Mouse (Mus musculus) midbrain, embryonic 12.5 days (tissue): Measurements from ENCODE around the gene Rgr. TPM values are rescaled to one million over a fixed set of nuclear protein-coding genes. Genes with fewer than 3 reads are reported as not detected.
"Not testable (repeated sequence)": the region's sequence is repeated elsewhere in the genome, so short reads cannot be mapped to it uniquely, and the experiment has no call there.

Source experiments
- ATAC-seq: fragments of 200-750 bp; cut with Nextera tagmentation; 2 replicates; pipeline ENCODE4 v1.8.0; 2017; ENCODE audit warnings: low read depth, moderate TSS enrichment, moderate library complexity; ENCODE audit not compliant: low FRiP score
- H3K27ac ChIP-seq: fragments of 300-500 bp; sonication (generic); replicated peaks from 2 replicates; pipeline ENCODE4 v1.5.1; 2016; ENCODE audit warnings: mild to moderate bottlenecking
- H3K27me3 ChIP-seq: fragments of 300-500 bp; sonication (generic); 2 replicates; pipeline ENCODE4 v1.6.1; 2016; ENCODE audit warnings: mild to moderate bottlenecking
- H3K36me3 ChIP-seq: fragments of 300-500 bp; sonication (generic); 2 replicates; pipeline ENCODE4 v1.6.1; 2016
- H3K4me1 ChIP-seq: fragments of 300-500 bp; sonication (generic); 2 replicates; pipeline ENCODE4 v1.6.1; 2016
- H3K4me2 ChIP-seq: fragments of 300-500 bp; sonication (generic); replicated peaks from 2 replicates; pipeline ENCODE4 v1.6.1; 2016; ENCODE audit warnings: mild to moderate bottlenecking, moderate library complexity
- H3K4me3 ChIP-seq: fragments of 300-500 bp; sonication (generic); 2 replicates; pipeline ENCODE4 v1.5.1; 2016; ENCODE audit warnings: mild to moderate bottlenecking
- H3K9ac ChIP-seq: fragments of 300-500 bp; sonication (generic); replicated peaks from 2 replicates; pipeline ENCODE4 v1.6.1; 2016; ENCODE audit warnings: mild to moderate bottlenecking, moderate library complexity
- H3K9me3 ChIP-seq: fragments of 300-500 bp; sonication (generic); 2 replicates; pipeline ENCODE4 v1.6.1; 2016; ENCODE audit warnings: mild to moderate bottlenecking
- WGBS: fragments of 180-500 bp; shearing (Covaris S2); methylation state at CpG from one replicate; pipeline ENCODE4 v1.1.7; 2016; 5-methylcytosine and 5-hydroxymethylcytosine counted together
- polyA plus RNA-seq: library from polyadenylated mRNA; unstranded; fragments of >200 nt; fragmentation: Nextera tagmentation; extraction: Ambion mirVana; gene quantifications from 2 replicates; pipeline ENCODE4 v1.2.1, GENCODE M21; 2016

Rgr gene
- polyA plus RNA-seq, 1 experiment from 2014 or later: not detected

DNA sequence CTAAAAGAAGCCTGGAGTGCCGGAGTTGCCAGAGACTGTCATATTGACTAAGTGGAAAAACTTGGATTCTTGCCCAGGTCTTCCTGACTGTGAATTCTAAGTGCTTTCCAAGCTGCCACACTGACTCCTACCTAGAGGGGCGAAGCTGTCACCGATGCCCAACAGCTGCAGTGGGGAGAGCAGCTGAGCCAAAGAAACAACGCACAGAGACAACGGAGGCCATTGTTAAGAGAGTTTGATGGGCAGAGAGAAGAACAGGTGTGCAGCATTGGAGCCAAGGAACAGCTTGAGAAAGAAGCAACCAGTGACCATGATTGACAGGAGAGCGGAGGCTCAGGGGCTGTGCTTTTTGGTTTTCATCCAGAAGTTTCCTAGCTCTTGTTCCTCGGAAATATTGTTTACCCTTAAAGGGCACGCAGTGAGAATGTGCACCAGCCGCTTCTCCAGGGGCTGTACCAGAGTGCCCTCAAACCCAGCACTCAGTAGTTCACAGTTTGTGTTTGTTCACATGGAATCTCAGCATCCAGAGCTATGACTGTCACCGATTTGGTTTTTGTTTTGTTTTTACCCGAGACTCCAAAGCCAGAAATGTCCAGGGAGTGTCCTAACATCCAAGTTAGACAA lies 16.2 kb downstream of the Rgr start:
- ATAC-seq: peak; percentile 42
- Histone ChIP-seq H3K9ac (no peak overlapping the region), H3K27me3 (no peaks in the 10 kb centered on the region), H3K4me2 (no peak overlapping the region), H3K36me3 (no peaks in the 10 kb centered on the region), H3K4me3 (no peak overlapping the region), H3K27ac (no peak overlapping the region), H3K9me3 (no peaks in the 10 kb centered on the region), H3K4me1 (no peaks in the 10 kb centered on the region)
- 82% methylated on average over 11 of the region's 11 CpGs for WGBS

DNA sequence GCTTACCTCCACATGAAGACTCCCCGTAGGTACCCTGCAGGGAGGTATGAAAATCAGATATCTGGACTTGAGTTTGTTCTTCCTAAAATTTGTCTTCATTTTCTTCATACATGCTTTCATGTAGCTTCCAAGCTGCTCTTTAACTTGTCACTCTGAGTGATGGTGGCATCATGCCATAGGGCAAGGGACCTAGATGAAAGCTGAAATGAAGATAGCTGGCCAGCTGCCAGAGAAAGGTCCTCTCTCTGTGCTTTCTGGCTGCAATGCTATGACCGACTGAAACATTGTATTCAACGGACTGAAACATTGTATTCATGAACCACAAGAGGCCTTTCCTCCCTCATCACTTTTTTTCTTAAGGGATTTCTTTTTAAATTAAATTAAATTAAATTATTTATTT lies 20.2 kb downstream of the Rgr start:
- H3K27ac ChIP-seq: no peak overlapping the region
- H3K4me2 ChIP-seq: no peak overlapping the region
- no peaks in the 10 kb centered on the region for H3K27me3 ChIP-seq
- H3K36me3 ChIP-seq: no peaks in the 10 kb centered on the region
- no peaks in the 10 kb centered on the region for H3K4me1 ChIP-seq
- H3K9ac ChIP-seq: no peak overlapping the region
- 90% methylated on average over 3 of the region's 3 CpGs for WGBS
- no peak overlapping the region for H3K4me3 ChIP-seq
- no peak for ATAC-seq
- H3K9me3 ChIP-seq: no peaks in the 10 kb centered on the region

- Histone ChIP-seq H3K27me3 (no peaks in the 10 kb centered on the region), H3K4me1 (no peaks in the 10 kb centered on the region), H3K4me2 (no peak overlapping the region), H3K4me3 (no peak overlapping the region), H3K27ac (no peak overlapping the region), H3K9me3 (no peaks in the 10 kb centered on the region), H3K36me3 (no peaks in the 10 kb centered on the region), H3K9ac (no peak overlapping the region)
- 95% methylated on average over 3 of the region's 3 CpGs for WGBS
- no peak for ATAC-seq
Measured at GRCm38 (mm10) chr14:37027951-37028350, 20.8 kb downstream of the Rgr start.

DNA sequence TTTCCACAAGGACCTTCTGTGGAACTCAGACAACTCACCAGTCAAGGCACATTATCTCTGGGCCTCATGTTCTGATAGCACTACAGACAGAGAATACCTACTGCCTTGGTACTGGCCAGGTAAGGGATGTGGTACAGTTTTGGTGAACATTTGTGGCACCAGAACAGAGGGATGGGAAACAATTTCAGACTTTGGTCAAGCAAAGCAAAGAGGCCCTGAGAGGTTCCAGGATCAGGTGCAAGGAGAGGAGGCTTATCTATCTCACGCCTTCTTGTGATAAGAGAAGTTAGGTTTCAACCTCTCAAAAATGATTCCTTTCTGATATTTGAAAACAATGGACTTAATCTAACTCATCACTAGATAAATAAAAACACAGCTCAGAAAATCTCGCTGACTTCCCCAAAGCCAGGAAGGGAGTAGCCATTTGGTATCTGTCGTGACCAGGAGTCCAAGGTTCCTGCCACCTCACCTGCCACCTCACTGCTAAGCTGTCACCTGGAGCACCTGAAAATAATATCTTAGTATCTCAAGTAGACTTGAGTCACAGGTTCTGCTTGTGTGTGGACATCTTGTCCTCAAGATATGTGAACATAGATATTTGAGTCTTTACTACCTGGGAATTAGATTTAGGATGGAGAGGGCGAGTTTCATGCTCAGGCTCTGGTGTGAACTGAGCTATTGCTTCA lies 21.4 kb downstream of the Rgr start:
- 78% methylated on average over 4 of the region's 4 CpGs for WGBS
- H3K9me3 ChIP-seq: no peaks in the 10 kb centered on the region

GRCm38 (mm10) chr14:37015894-37016293 lies 32.9 kb downstream of the Rgr start:
- Histone ChIP-seq H3K36me3 (no peaks in the 10 kb centered on the region), H3K27ac (no peak overlapping the region), H3K4me2 (no peak overlapping the region), H3K4me1 (no peaks in the 10 kb centered on the region), H3K9me3 (peaks cover 4% of the 10 kb centered on the region; the same call in 1 of the 2 replicates), H3K4me3 (no peak overlapping the region), H3K9ac (no peak overlapping the region), H3K27me3 (no peaks in the 10 kb centered on the region)
- no peak for ATAC-seq
- 38% methylated on average over 5 of the region's 5 CpGs for WGBS

More for the DNA sequence above, 21.4 kb downstream of the Rgr start:
- no peak for ATAC-seq
- no peak overlapping the region for H3K4me2 ChIP-seq
- H3K4me3 ChIP-seq: no peak overlapping the region
- H3K36me3 ChIP-seq: no peaks in the 10 kb centered on the region
- no peaks in the 10 kb centered on the region for H3K4me1 ChIP-seq
- no peak overlapping the region for H3K27ac ChIP-seq
- H3K27me3 ChIP-seq: no peaks in the 10 kb centered on the region
- H3K9ac ChIP-seq: no peak overlapping the region

DNA sequence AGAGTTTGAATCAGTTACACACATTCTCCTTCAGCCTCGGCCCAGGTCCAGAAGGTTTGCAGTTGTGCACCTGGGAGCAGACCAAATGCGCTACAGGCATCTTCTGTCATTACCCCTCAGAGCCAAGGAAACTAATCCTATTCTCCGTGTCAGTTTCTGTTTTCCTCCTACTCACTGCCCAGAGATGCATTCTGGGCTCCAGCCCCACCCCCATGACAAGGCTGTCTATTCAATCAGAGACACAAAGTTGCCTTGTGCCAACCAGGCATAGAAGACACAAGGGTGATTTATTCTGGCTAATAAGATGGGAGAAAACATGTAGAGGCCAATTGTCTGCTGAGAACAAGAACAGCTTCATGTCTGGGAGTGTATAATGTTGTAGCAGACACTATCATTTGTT lies 35.1 kb downstream of the Rgr start:
- WGBS: 35% methylated on average over 3 of the region's 3 CpGs
- Histone ChIP-seq H3K9me3 (peaks cover 4% of the 10 kb centered on the region; the same call in 1 of the 2 replicates), H3K4me1 (no peaks in the 10 kb centered on the region), H3K4me2 (no peak overlapping the region), H3K36me3 (no peaks in the 10 kb centered on the region), H3K4me3 (no peak overlapping the region), H3K27me3 (no peaks in the 10 kb centered on the region), H3K27ac (no peak overlapping the region), H3K9ac (no peak overlapping the region)
- 0 out of 2 replicates have a peak, but pooled peaks have one; percentile 54 for ATAC-seq

DNA sequence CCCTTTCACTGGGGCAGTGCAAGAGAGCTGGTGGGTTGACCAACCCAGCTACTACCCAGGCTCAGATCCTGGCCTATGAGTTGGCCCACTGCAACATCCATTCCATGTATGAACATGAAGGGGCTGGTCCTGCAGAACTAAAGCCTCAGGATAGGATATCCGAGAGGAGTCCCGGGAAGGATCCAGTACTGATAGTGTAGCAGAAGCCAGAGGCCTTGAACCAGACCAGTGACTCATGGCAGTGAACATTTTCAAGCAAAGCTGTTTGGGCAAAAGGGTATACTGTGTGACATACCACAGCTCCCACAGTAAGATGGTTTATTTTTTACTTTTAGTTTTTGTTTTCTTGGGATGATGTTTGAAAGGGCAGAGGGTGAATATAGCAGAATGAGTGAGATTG lies 39.1 kb downstream of the Rgr start:
- 88% methylated on average over 2 of the region's 2 CpGs for WGBS
- no peak for ATAC-seq
- peaks cover 6% of the 10 kb centered on the region; the same call in 1 of the 2 replicates for H3K4me1 ChIP-seq

GRCm38 (mm10) chr14:37006489-37006888 lies 42.3 kb downstream of the Rgr start:
- Histone ChIP-seq H3K27ac (no peak overlapping the region), H3K4me1 (peaks cover 6% of the 10 kb centered on the region; the same call in 1 of the 2 replicates), H3K9ac (no peak overlapping the region), H3K36me3 (no peaks in the 10 kb centered on the region), H3K4me2 (no peak overlapping the region), H3K4me3 (no peak overlapping the region), H3K27me3 (no peaks in the 10 kb centered on the region), H3K9me3 (no peaks in the 10 kb centered on the region)
- ATAC-seq: no peak
- WGBS: 69% methylated on average over 8 of the region's 8 CpGs

More for the DNA sequence above, 39.1 kb downstream of the Rgr start:
- H3K27ac ChIP-seq: no peak overlapping the region
- no peaks in the 10 kb centered on the region for H3K27me3 ChIP-seq
- H3K9me3 ChIP-seq: no peaks in the 10 kb centered on the region
- no peaks in the 10 kb centered on the region for H3K36me3 ChIP-seq
- H3K4me2 ChIP-seq: no peak overlapping the region
- H3K9ac ChIP-seq: no peak overlapping the region
- no peak overlapping the region for H3K4me3 ChIP-seq

DNA sequence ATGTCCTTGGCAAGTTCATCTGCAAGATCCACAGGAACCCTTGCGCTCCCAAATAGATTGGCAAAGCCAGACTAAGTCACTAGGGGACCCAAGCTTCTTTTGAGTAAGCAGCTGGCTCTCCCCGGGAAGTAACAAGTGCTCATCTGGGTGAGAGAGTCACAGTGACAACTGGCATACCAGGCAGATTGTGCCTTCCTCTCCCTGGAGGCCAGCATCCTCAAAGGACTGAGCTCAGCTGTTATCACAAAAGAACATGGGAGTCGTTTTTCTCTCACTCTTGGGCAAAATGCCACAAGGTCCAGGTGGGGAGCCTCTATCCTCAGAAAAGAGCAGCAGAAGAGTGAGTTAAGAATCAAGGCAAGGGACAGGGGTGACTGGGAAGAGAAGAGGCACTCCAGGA lies 42.9 kb downstream of the Rgr start:
- no peak for ATAC-seq
- Histone ChIP-seq H3K36me3 (no peaks in the 10 kb centered on the region), H3K9ac (no peak overlapping the region), H3K4me2 (no peak overlapping the region), H3K9me3 (no peaks in the 10 kb centered on the region), H3K27me3 (no peaks in the 10 kb centered on the region), H3K4me3 (no peak overlapping the region), H3K4me1 (peaks cover 6% of the 10 kb centered on the region; the same call in 1 of the 2 replicates), H3K27ac (no peak overlapping the region)
- WGBS: 31% methylated on average over 3 of the region's 3 CpGs

DNA sequence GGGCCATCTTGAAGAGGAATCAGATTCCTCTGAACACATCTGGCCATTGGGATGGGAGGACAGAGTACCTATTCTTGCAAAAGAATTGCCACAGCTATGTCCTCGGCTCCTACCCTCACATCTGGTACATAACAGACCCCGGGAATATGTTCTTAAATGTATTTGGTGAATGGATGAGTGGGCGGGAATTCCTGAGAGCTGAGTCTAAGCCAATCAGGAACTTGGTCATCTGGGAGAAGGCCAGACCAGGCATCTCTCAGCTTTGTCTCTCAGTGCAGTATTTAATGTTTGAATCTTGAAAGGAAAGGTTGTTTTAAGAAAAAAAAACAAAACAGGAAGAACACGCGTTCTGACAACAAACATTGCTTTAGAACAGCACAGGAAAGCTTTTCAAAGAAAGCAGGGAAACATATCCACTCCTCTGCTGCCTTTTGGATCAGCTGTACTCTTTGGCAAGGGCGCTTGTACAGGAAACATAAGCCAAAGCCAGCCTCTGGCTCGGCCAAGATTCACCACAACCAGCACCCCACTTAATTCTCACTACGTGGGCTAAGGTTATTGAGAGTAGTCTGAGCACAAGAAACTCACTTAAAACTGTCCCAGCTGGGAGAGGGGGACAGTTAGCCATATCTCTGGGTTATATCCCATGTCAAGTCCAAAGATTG lies 45.2 kb downstream of the Rgr start:
- Histone ChIP-seq H3K4me1 (peaks cover 6% of the 10 kb centered on the region; the same call in 1 of the 2 replicates), H3K9ac (no peak overlapping the region), H3K27me3 (no peaks in the 10 kb centered on the region), H3K4me2 (no peak overlapping the region), H3K9me3 (no peaks in the 10 kb centered on the region), H3K4me3 (no peak overlapping the region), H3K27ac (no peak overlapping the region), H3K36me3 (no peaks in the 10 kb centered on the region)
- no peak for ATAC-seq
- 85% methylated on average over 8 of the region's 8 CpGs for WGBS

DNA sequence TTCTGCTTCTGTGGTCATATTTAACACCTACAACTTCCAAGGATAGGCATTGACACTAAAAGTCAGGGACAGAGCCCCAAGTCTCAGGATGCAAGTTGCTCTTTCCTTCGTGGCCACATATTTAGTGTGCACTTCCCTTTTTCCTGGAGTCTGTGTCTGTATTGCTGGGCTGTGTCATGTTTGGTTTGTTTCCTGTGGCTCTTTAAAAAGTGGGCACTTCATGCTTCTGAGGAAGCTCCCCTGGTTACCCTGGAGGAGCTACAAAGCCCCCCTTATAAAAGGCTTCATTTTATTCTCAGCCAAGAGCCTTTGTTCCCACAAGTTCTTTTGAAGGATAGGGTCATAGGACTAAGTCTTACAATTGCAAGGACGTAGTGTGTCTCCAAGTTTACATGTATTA lies 45.9 kb downstream of the Rgr start:
- H3K4me3 ChIP-seq: no peak overlapping the region
- no peaks in the 10 kb centered on the region for H3K9me3 ChIP-seq
- no peaks in the 10 kb centered on the region for H3K27me3 ChIP-seq
- no peaks in the 10 kb centered on the region for H3K36me3 ChIP-seq
- no peak overlapping the region for H3K27ac ChIP-seq
- no peak for ATAC-seq
- peaks cover 6% of the 10 kb centered on the region; the same call in 1 of the 2 replicates for H3K4me1 ChIP-seq
- WGBS: 51% methylated on average over 2 of the region's 2 CpGs
- no peak overlapping the region for H3K9ac ChIP-seq
- H3K4me2 ChIP-seq: no peak overlapping the region

- not testable (repeated sequence) for ATAC-seq, H3K9me3 ChIP-seq
- WGBS: 87% methylated on average over 6 of the region's 6 CpGs
Measured at GRCm38 (mm10) chr14:37000780-37001179, 48.0 kb downstream of the Rgr start.

More at GRCm38 (mm10) chr14:37000780-37001179, 48.0 kb downstream of the Rgr start:
- H3K4me1 ChIP-seq, H3K9ac ChIP-seq, H3K27ac ChIP-seq, H3K4me3 ChIP-seq, H3K4me2 ChIP-seq, H3K36me3 ChIP-seq, H3K27me3 ChIP-seq: not testable (repeated sequence)
